Mouse (Mus musculus) C2C12 (cell line): ENCODE data around the gene Tceal6.
"Not testable (repeated sequence)": the region's sequence is repeated elsewhere in the genome, so short reads cannot be mapped to it uniquely, and the experiment has no call there.

Experiments used
- CEBPB ChIP-seq: IDR thresholded peaks from one replicate; pipeline ENCODE4 v1.6.1; 2011; ENCODE audit warnings: low read depth, mild to moderate bottlenecking, control low read depth, moderate library complexity
- CTCF ChIP-seq: IDR thresholded peaks from one replicate; pipeline ENCODE4 v1.5.1; 2011; ENCODE audit not compliant: control insufficient read depth, insufficient read depth, insufficient read length
- FOSL1 ChIP-seq: IDR thresholded peaks from one replicate; pipeline ENCODE4 v1.8.0; 2011; ENCODE audit warnings: mild to moderate bottlenecking, low read length; ENCODE audit not compliant: poor library complexity, insufficient read depth, severe bottlenecking
- MAX ChIP-seq: IDR thresholded peaks from one replicate; pipeline ENCODE4 v1.6.1; 2011; ENCODE audit warnings: mild to moderate bottlenecking, control low read depth
- MYOD1 ChIP-seq: IDR thresholded peaks from one replicate; pipeline ENCODE4 v1.6.1; 2011; ENCODE audit warnings: low read depth; ENCODE audit not compliant: control insufficient read depth, insufficient read length
- MYOG ChIP-seq: IDR thresholded peaks from one replicate; pipeline ENCODE4 v1.6.1; 2011; ENCODE audit not compliant: control insufficient read depth, insufficient read length; ENCODE audit errors: extremely low read depth
- USF1 ChIP-seq: IDR thresholded peaks from one replicate; pipeline ENCODE4 v1.6.1; 2011; ENCODE audit warnings: low read depth, mild to moderate bottlenecking, control low read depth, moderate library complexity

GRCm38 (mm10) chrX:135189924-135190323 lies 20.6 kb downstream of the Tceal6 start:
- not testable (repeated sequence) for TF ChIP-seq MYOG, CTCF, USF1, MYOD1, FOSL1, MAX, CEBPB
